In genomic region chr1:92815756-92816294, GRCm38 (mm10) we compare ENCODE assay signal across 18 mouse cellular contexts. TPM values are rescaled to one million over a fixed set of nuclear protein-coding genes. Genes with fewer than 3 reads are reported as not detected.
DNase-seq lines count a peak whose midpoint lies in the region; ATAC-seq and TF ChIP-seq lines count a peak whose summit lies in the region.
"Had no signal": no experiment of that assay in that cellular context is flagged by ENCODE, and none has a peak within 500 bp of the region (broad histone marks: within the 10 kb centered on the region; RNA-seq: fewer than 3 reads in every experiment).

No protein-coding gene starts in this region.

- no peak overlapping the region for H3K4me2 ChIP-seq in embryonic facial prominence, embryonic 14.5 days (ENCODE audit: low read depth, low read length)
- no peak overlapping the region for H3K4me2 ChIP-seq in limb, embryonic 14.5 days (replicated peaks; ENCODE audit: low read depth, low read length, severe bottlenecking)
- no peak overlapping the region for H3K4me2 ChIP-seq in forebrain, embryonic 14.5 days (ENCODE audit: low read length)
- H3K4me2 ChIP-seq: forebrain, embryonic 13.5 days; heart, embryonic 13.5 days; hindbrain, embryonic 13.5 days had no signal

- intact Hi-C loops in gastrocnemius, adult 2 months (cut with DNase I), result no loop called here

- H3K4me3 ChIP-seq in C2C12 (ENCODE audit: insufficient read depth, poor library complexity, severe bottlenecking), result no peak overlapping the region
- H3K4me3 ChIP-seq in embryonic facial prominence, embryonic 14.5 days (ENCODE audit: low read depth, low read length), result no peak overlapping the region
- H3K4me3 ChIP-seq in limb, embryonic 14.5 days (replicated peaks; ENCODE audit: low read length), result no peak overlapping the region
- H3K4me3 ChIP-seq in forebrain, embryonic 10.5 days, result no peak overlapping the region
- H3K4me3 ChIP-seq in gastrocnemius, adult 2 months, result no peak overlapping the region
- no peak overlapping the region for H3K4me3 ChIP-seq in forebrain, embryonic 14.5 days (ENCODE audit: low read depth, low read length)
- H3K4me3 ChIP-seq: erythroblast, embryonic 14.5 days; forebrain, embryonic 13.5 days; heart, adult 2 months; heart, embryonic 13.5 days; hindbrain, embryonic 13.5 days had no signal

- H3K27me3 ChIP-seq in C2C12 (ENCODE audit: control insufficient read depth, insufficient read depth, insufficient read length), result no peaks in the 10 kb centered on the region
- H3K27me3 ChIP-seq in embryonic facial prominence, embryonic 14.5 days (replicated peaks; ENCODE audit: control insufficient read depth, insufficient read depth, low read length), result no peaks in the 10 kb centered on the region
- H3K27me3 ChIP-seq in limb, embryonic 14.5 days (ENCODE audit: control insufficient read depth, insufficient read depth, low read length), result no peaks in the 10 kb centered on the region
- H3K27me3 ChIP-seq in forebrain, embryonic 10.5 days (ENCODE audit: poor library complexity, severe bottlenecking), result no peaks in the 10 kb centered on the region
- no peaks in the 10 kb centered on the region for H3K27me3 ChIP-seq in forebrain, embryonic 14.5 days (replicated peaks; ENCODE audit: control insufficient read depth, insufficient read depth, low read length)
- H3K27me3 ChIP-seq: forebrain, embryonic 13.5 days; hindbrain, embryonic 13.5 days had no signal

- peak overlapping the region; percentile 81 for H3K27ac ChIP-seq in embryonic facial prominence, embryonic 14.5 days (replicated peaks; ENCODE audit: low read depth, low read length)
- H3K27ac ChIP-seq in limb, embryonic 14.5 days (replicated peaks; ENCODE audit: low read depth, low read length), result peak overlapping the region; percentile 63
- H3K27ac ChIP-seq in forebrain, embryonic 10.5 days, result no peak overlapping the region; the same call in 1 of the 2 replicates
- H3K27ac ChIP-seq in gastrocnemius, adult 2 months, result no peak overlapping the region
- H3K27ac ChIP-seq in forebrain, embryonic 14.5 days (ENCODE audit: low read depth, low read length), result no peak overlapping the region
- H3K27ac ChIP-seq: forebrain, embryonic 13.5 days; heart, adult 2 months; heart, embryonic 13.5 days; hindbrain, embryonic 13.5 days had no signal

- 44% methylated on average over 5 of the region's 5 CpGs for WGBS in embryonic facial prominence, embryonic 14.5 days
- WGBS in limb, embryonic 14.5 days, result 66% methylated on average over 5 of the region's 5 CpGs
- 80% methylated on average over 5 of the region's 5 CpGs for WGBS in forebrain, embryonic 10.5 days
- WGBS in forebrain, embryonic 14.5 days, result 89% methylated on average over 5 of the region's 5 CpGs

- H3K9ac ChIP-seq in embryonic facial prominence, embryonic 14.5 days (ENCODE audit: low read depth, low read length), result no peak overlapping the region
- no peak overlapping the region for H3K9ac ChIP-seq in limb, embryonic 14.5 days (ENCODE audit: low read depth, low read length, severe bottlenecking)
- no peak overlapping the region for H3K9ac ChIP-seq in forebrain, embryonic 14.5 days (ENCODE audit: low read length)
- H3K9ac ChIP-seq: forebrain, embryonic 13.5 days; heart, embryonic 13.5 days; hindbrain, embryonic 13.5 days had no signal

- DNase-seq in embryonic facial prominence, embryonic 14.5 days (ENCODE audit: low spot score), result peak; percentile 45
- DNase-seq in limb, embryonic 14.5 days (ENCODE audit: low spot score), result no peak
- DNase-seq in natural killer cell, adult 2 months (ENCODE audit: low spot score in 2 of 2), result peak; percentile 47 to 69
- DNase-seq in forebrain, embryonic 10.5 days (ENCODE audit: extremely low spot score, low spot score), result no peak
- no peak for DNase-seq in gastrocnemius, adult 2 months
- DNase-seq in forebrain, embryonic 14.5 days (ENCODE audit: low spot score), result no peak
- DNase-seq: adrenal gland, postnatal 36 days; cerebellum, adult 9-10 months; gastrocnemius, postnatal 10 days; heart, adult 2 months; kidney, adult 18-20 months; lung, adult 2 months; lung, postnatal 36 days had no signal

- H3K36me3 ChIP-seq in C2C12 (ENCODE audit: control insufficient read depth, insufficient read depth), result no peaks in the 10 kb centered on the region
- H3K36me3 ChIP-seq in embryonic facial prominence, embryonic 14.5 days (ENCODE audit: control insufficient read depth, insufficient read depth, low read length), result no peaks in the 10 kb centered on the region
- H3K36me3 ChIP-seq in limb, embryonic 14.5 days (ENCODE audit: control insufficient read depth, insufficient read depth, low read length), result no peaks in the 10 kb centered on the region
- H3K36me3 ChIP-seq in forebrain, embryonic 10.5 days (replicated peaks), result no peaks in the 10 kb centered on the region
- H3K36me3 ChIP-seq in forebrain, embryonic 14.5 days (ENCODE audit: control insufficient read depth, insufficient read depth, low read length), result no peaks in the 10 kb centered on the region
- H3K36me3 ChIP-seq: heart, embryonic 13.5 days; hindbrain, embryonic 13.5 days had no signal

- H3K9me3 ChIP-seq in embryonic facial prominence, embryonic 14.5 days (ENCODE audit: control insufficient read depth, low read length), result no peaks in the 10 kb centered on the region
- H3K9me3 ChIP-seq in limb, embryonic 14.5 days (ENCODE audit: control insufficient read depth, low read length), result no peaks in the 10 kb centered on the region
- H3K9me3 ChIP-seq in forebrain, embryonic 10.5 days, result no peaks in the 10 kb centered on the region
- H3K9me3 ChIP-seq in forebrain, embryonic 14.5 days (replicated peaks; ENCODE audit: control insufficient read depth, low read length), result no peaks in the 10 kb centered on the region
- H3K9me3 ChIP-seq: forebrain, embryonic 13.5 days; heart, embryonic 13.5 days; hindbrain, embryonic 13.5 days had no signal

- H3K4me1 ChIP-seq in embryonic facial prominence, embryonic 14.5 days (ENCODE audit: control insufficient read depth, insufficient read depth, low read length), result peaks cover 20% of the 10 kb centered on the region
- peaks cover 11% of the 10 kb centered on the region for H3K4me1 ChIP-seq in limb, embryonic 14.5 days (ENCODE audit: control insufficient read depth, insufficient read depth, low read length)
- H3K4me1 ChIP-seq in forebrain, embryonic 10.5 days, result 0 out of 2 replicates have a peak, but pooled peaks cover 6% of the 10 kb centered on the region
- H3K4me1 ChIP-seq in forebrain, embryonic 14.5 days (ENCODE audit: control insufficient read depth, insufficient read depth, low read length), result no peaks in the 10 kb centered on the region
- H3K4me1 ChIP-seq: forebrain, embryonic 13.5 days; heart, embryonic 13.5 days; hindbrain, embryonic 13.5 days had no signal

- no peak overlapping the region for H3ac ChIP-seq in C2C12 (ENCODE audit: control insufficient read depth, insufficient read length, low read depth)

- ATAC-seq in embryonic facial prominence, embryonic 14.5 days (ENCODE audit: low read depth), result peak; percentile 39
- no peak for ATAC-seq in limb, embryonic 14.5 days (ENCODE audit: low FRiP score, low read depth)
- no peak for ATAC-seq in forebrain, embryonic 14.5 days
- ATAC-seq: forebrain, embryonic 13.5 days had no signal

- no peak for TF ChIP-seq POLR2A in limb, embryonic 14.5 days (IDR thresholded peaks at IDR 0.05; ENCODE audit: borderline replicate concordance, extremely low read depth, insufficient read depth, insufficient read length)

- TF ChIP-seq CTCF in C2C12 (IDR thresholded peaks at IDR 0.05; ENCODE audit: control insufficient read depth, insufficient read depth, insufficient read length), result no peak
- no peak for TF ChIP-seq CTCF in gastrocnemius, adult 2 months (IDR thresholded peaks at IDR 0.05)

- H3K79me2 ChIP-seq in C2C12 (ENCODE audit: control insufficient read depth, insufficient read depth), result no peaks in the 10 kb centered on the region

- H3K79me3 ChIP-seq in C2C12 (ENCODE audit: low read depth), result no peaks in the 10 kb centered on the region

TF ChIP-seq in C2C12, 6 proteins besides CTCF, POLR2A, EP300 and RAD21:
- TF ChIP-seq MAX (IDR thresholded peaks at IDR 0.05) (peak; percentile 81), MYOG (IDR thresholded peaks at IDR 0.05; ENCODE audit: control insufficient read depth, extremely low read depth, insufficient read length) (no peak), CEBPB (IDR thresholded peaks at IDR 0.05; ENCODE audit: low read depth) (no peak), MYOD1 (IDR thresholded peaks at IDR 0.05; ENCODE audit: control insufficient read depth, insufficient read length, low read depth) (peak; percentile 37), FOSL1 (IDR thresholded peaks at IDR 0.05; ENCODE audit: insufficient read depth, low read length, poor library complexity, severe bottlenecking) (no peak), USF1 (IDR thresholded peaks at IDR 0.05; ENCODE audit: low read depth) (no peak)

RNA-seq across cellular contexts. Expression of gene Gpc1, which starts 15.6 kb away (rescaled TPM):
- 380 TPM for polyA plus RNA-seq in C2C12 (2012; fragmentation: generic; extraction: Trizol)
- 93.3 and 104 TPM in 2 replicates for polyA plus RNA-seq in embryonic facial prominence, embryonic 14.5 days (2014; fragmentation: Nextera tagmentation; extraction: Ambion mirVana)
- 75.5 and 107 TPM in 2 replicates for polyA plus RNA-seq in limb, embryonic 14.5 days (2012; rRNA removed)
- 72.8 and 76.2 TPM in 2 replicates for polyA plus RNA-seq in limb, embryonic 14.5 days (2014; fragmentation: Nextera tagmentation; extraction: Ambion mirVana)
- polyA plus RNA-seq in forebrain, embryonic 10.5 days (2016; fragmentation: Nextera tagmentation; extraction: Ambion mirVana), result 95.2 and 99.2 TPM in 2 replicates
- 100 to 1,000 TPM; 214 to 256 TPM for total RNA-seq in gastrocnemius, adult 2 months (2021)
- 58.4 and 66.8 TPM in 2 replicates for polyA plus RNA-seq in forebrain, embryonic 14.5 days (2014; fragmentation: Nextera tagmentation; extraction: Ambion mirVana)

Comparison
In these comparisons a context has a peak if more than half of its experiments do, and no peak if none do; other contexts are left out.
1. DNase-seq: peak in embryonic facial prominence, embryonic 14.5 days (single experiment) and natural killer cell, adult 2 months (2 of 2); none in limb, embryonic 14.5 days (single experiment), forebrain, embryonic 10.5 days (single experiment), gastrocnemius, adult 2 months (single experiment) and forebrain, embryonic 14.5 days (single experiment).
2. H3K27ac ChIP-seq: peak in embryonic facial prominence, embryonic 14.5 days (single experiment) and limb, embryonic 14.5 days (single experiment); none in forebrain, embryonic 10.5 days (single experiment), gastrocnemius, adult 2 months (single experiment) and forebrain, embryonic 14.5 days (single experiment).